Mouse (Mus musculus): ENCODE measurements at regions not wholly inside any gene's neighbourhood (a gene's known extent, or its start where the extent isn't known, plus 50 kb on each side); places are given as distances from the start of the nearest gene placed in this dataset.

DNA sequence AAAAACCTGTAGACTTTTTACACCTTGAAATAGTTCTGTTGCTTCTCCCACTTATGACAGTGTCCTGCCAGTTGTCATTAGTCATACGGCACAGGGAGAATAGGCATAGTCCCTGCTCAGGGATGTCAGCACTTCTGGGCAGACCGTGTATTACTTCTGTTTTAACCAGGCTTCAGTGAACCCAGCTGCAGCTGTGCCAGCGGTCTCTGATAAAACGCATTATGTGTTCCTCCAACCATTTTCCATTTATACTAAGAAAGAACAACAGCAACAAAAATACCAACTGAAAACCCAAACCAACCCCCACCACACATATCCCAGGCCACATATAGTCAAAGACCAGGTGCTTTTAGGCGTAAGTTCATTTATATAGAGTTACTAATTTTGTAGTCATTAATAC is 83.1 kb upstream of the Prdm1 start:
- no peak overlapping the region for H3K27ac ChIP-seq (ENCODE audit: insufficient read depth, low read depth, low read length)
- no peaks in the 10 kb centered on the region for H3K4me1 ChIP-seq (ENCODE audit: control insufficient read depth, insufficient read depth, low read length)
- H3K4me3 ChIP-seq (ENCODE audit: insufficient read depth, low read depth, low read length), result no peak overlapping the region
- no peak for TF ChIP-seq CTCF (IDR thresholded peaks at IDR 0.05; ENCODE audit: insufficient read depth, low read depth, low read length)
- no peak for TF ChIP-seq POLR2A (IDR thresholded peaks at IDR 0.05; ENCODE audit: insufficient read depth, low read depth, low read length)
- 56% methylated on average over 5 of the region's 5 CpGs for WGBS

DNA sequence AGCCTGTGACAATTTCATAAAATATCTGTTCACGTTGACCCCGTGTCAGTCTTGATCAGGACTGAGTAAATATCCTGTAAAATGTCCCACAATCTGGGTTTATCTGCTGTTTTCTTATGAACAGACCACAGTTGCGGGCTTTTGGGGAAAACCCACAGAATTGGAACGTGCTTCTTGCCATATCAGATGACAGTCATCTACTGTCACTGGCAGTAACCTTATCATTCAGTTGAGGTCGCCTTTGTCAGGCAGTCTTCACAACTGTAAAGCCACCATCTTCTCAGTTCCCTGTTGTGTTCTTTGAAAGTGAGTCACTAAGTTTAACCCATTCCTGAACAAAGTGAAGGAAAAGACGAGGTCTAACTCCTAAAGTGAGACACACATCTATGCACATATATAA is 80.9 kb upstream of the Prdm1 start:
- Histone ChIP-seq H3K4me1 (ENCODE audit: control insufficient read depth, insufficient read depth, low read length) (no peaks in the 10 kb centered on the region), H3K4me3 (ENCODE audit: insufficient read depth, low read depth, low read length) (no peak overlapping the region), H3K27ac (ENCODE audit: insufficient read depth, low read depth, low read length) (no peak overlapping the region)
- 87% methylated on average over 6 of the region's 6 CpGs for WGBS
- no peak for TF ChIP-seq CTCF (IDR thresholded peaks at IDR 0.05; ENCODE audit: insufficient read depth, low read depth, low read length)
- no peak for TF ChIP-seq POLR2A (IDR thresholded peaks at IDR 0.05; ENCODE audit: insufficient read depth, low read depth, low read length)

- WGBS, result 71% methylated on average over 5 of the region's 5 CpGs
- H3K4me1 ChIP-seq (ENCODE audit: control insufficient read depth, insufficient read depth, low read length), result no peaks in the 10 kb centered on the region
- H3K27ac ChIP-seq (ENCODE audit: insufficient read depth, low read depth, low read length), result no peak overlapping the region
- TF ChIP-seq POLR2A (IDR thresholded peaks at IDR 0.05; ENCODE audit: insufficient read depth, low read depth, low read length) (no peak), CTCF (IDR thresholded peaks at IDR 0.05; ENCODE audit: insufficient read depth, low read depth, low read length) (no peak)
- H3K4me3 ChIP-seq (ENCODE audit: insufficient read depth, low read depth, low read length), result no peak overlapping the region
These were observed 79.1 kb upstream of the Prdm1 start for GRCm38 (mm10) chr10:44607334-44607851.

- TF ChIP-seq POLR2A (IDR thresholded peaks at IDR 0.05; ENCODE audit: insufficient read depth, low read depth, low read length) (no peak), CTCF (IDR thresholded peaks at IDR 0.05; ENCODE audit: insufficient read depth, low read depth, low read length) (no peak)
- no peaks in the 10 kb centered on the region for H3K4me1 ChIP-seq (ENCODE audit: control insufficient read depth, insufficient read depth, low read length)
- 96% methylated on average over 11 of the region's 11 CpGs for WGBS
- H3K4me3 ChIP-seq (ENCODE audit: insufficient read depth, low read depth, low read length), result no peak overlapping the region
- H3K27ac ChIP-seq (ENCODE audit: insufficient read depth, low read depth, low read length), result no peak overlapping the region
These were observed 76.2 kb upstream of the Prdm1 start for GRCm38 (mm10) chr10:44604512-44604911.

DNA sequence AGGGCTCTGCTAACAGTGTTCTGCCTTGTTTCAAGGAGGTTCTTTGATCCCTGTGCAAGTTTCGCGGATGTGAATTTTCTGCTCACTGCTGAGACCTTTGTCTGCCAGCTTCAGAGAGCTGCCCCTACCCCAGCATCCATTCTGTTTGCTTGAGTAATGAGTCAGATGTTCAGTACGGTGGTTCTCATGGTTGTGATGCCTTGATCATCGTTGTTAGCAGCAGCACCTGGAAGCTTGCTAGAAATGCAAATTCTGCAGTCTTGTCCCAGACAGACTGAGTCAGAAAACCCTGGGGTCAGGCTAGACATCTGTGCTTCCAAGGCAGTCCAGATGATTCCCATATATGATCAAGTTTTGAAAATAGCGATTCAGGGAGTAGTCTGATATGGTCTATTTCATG is 75.2 kb upstream of the Prdm1 start:
- H3K27ac ChIP-seq (ENCODE audit: insufficient read depth, low read depth, low read length), result no peak overlapping the region
- TF ChIP-seq POLR2A (IDR thresholded peaks at IDR 0.05; ENCODE audit: insufficient read depth, low read depth, low read length) (no peak), CTCF (IDR thresholded peaks at IDR 0.05; ENCODE audit: insufficient read depth, low read depth, low read length) (no peak)
- H3K4me3 ChIP-seq (ENCODE audit: insufficient read depth, low read depth, low read length), result no peak overlapping the region
- H3K4me1 ChIP-seq (ENCODE audit: control insufficient read depth, insufficient read depth, low read length), result no peaks in the 10 kb centered on the region
- WGBS, result 54% methylated on average over 5 of the region's 5 CpGs

GRCm38 (mm10) chr10:44601550-44601949 is 73.2 kb upstream of the Prdm1 start:
- TF ChIP-seq CTCF (IDR thresholded peaks at IDR 0.05; ENCODE audit: insufficient read depth, low read depth, low read length) (no peak), POLR2A (IDR thresholded peaks at IDR 0.05; ENCODE audit: insufficient read depth, low read depth, low read length) (no peak)
- Histone ChIP-seq H3K4me1 (ENCODE audit: control insufficient read depth, insufficient read depth, low read length) (no peaks in the 10 kb centered on the region), H3K4me3 (ENCODE audit: insufficient read depth, low read depth, low read length) (no peak overlapping the region), H3K27ac (ENCODE audit: insufficient read depth, low read depth, low read length) (no peak overlapping the region)
- 92% methylated on average over 10 of the region's 10 CpGs for WGBS

- no peak overlapping the region for H3K4me3 ChIP-seq (ENCODE audit: insufficient read depth, low read depth, low read length)
- TF ChIP-seq CTCF (IDR thresholded peaks at IDR 0.05; ENCODE audit: insufficient read depth, low read depth, low read length), result no peak
- no peak for TF ChIP-seq POLR2A (IDR thresholded peaks at IDR 0.05; ENCODE audit: insufficient read depth, low read depth, low read length)
- no peak overlapping the region for H3K27ac ChIP-seq (ENCODE audit: insufficient read depth, low read depth, low read length)
- WGBS, result 43% methylated on average over 4 of the region's 4 CpGs
- H3K4me1 ChIP-seq (ENCODE audit: control insufficient read depth, insufficient read depth, low read length), result no peaks in the 10 kb centered on the region
These were observed 71.6 kb upstream of the Prdm1 start for GRCm38 (mm10) chr10:44599964-44600334.

DNA sequence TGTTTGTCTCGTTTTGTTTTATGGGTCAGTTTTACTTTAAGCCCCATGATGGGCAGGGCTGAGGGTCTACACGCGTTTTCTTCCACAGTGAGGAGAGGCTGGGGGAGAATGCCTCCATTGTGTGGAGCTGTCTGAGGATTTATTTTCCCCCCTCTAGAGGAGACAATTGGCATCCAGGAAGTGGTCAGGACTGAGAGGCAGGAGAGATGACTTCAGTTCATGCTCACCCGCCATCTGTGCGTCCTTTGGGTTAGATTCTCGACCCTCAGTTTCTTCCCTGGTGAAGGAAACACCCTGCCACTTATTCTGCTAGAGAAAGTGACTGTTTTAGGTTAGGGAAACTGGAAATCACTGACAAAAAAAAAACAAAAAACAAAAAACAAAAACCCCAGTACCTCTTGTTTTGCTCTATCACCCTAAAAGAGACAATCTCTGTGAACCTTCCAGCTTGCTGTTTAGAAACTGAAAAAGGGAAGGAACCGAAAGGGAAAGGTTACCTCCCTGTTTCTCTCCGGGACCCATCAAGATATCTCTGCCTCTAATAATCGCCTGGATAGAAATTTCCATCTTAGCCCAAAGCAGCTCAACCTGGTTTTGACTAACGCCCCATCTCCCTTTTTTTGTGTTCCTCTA is 71.1 kb upstream of the Prdm1 start:
- no peak for TF ChIP-seq CTCF (IDR thresholded peaks at IDR 0.05; ENCODE audit: insufficient read depth, low read depth, low read length)
- TF ChIP-seq POLR2A (IDR thresholded peaks at IDR 0.05; ENCODE audit: insufficient read depth, low read depth, low read length), result no peak
- 77% methylated on average over 10 of the region's 10 CpGs for WGBS
- no peak overlapping the region for H3K27ac ChIP-seq (ENCODE audit: insufficient read depth, low read depth, low read length)
- no peaks in the 10 kb centered on the region for H3K4me1 ChIP-seq (ENCODE audit: control insufficient read depth, insufficient read depth, low read length)
- no peak overlapping the region for H3K4me3 ChIP-seq (ENCODE audit: insufficient read depth, low read depth, low read length)

DNA sequence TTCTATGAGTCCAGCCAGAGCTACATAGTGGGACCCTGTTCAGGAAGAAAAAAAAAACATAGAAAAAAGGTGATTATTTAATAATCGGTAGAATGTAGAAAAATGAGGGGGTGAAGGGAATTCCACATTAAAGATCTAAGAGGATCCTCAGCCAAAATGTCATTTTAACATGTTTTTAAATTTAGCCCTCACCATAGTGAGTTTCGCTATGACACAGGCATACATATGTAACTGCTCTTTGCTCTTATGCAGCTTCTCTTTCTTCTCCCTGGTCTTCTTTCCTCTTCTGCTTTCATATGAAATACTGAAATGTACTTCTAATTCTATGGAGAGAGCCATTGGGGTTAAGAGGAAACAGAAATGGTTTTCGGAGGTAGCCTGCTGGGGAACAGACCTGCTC is 70.3 kb upstream of the Prdm1 start:
- H3K4me1 ChIP-seq (ENCODE audit: control insufficient read depth, insufficient read depth, low read length), result no peaks in the 10 kb centered on the region
- no peak for TF ChIP-seq POLR2A (IDR thresholded peaks at IDR 0.05; ENCODE audit: insufficient read depth, low read depth, low read length)
- TF ChIP-seq CTCF (IDR thresholded peaks at IDR 0.05; ENCODE audit: insufficient read depth, low read depth, low read length), result no peak
- no peak overlapping the region for H3K27ac ChIP-seq (ENCODE audit: insufficient read depth, low read depth, low read length)
- H3K4me3 ChIP-seq (ENCODE audit: insufficient read depth, low read depth, low read length), result no peak overlapping the region
- 94% methylated on average over 3 of the region's 3 CpGs for WGBS
